Mouse (Mus musculus): ENCODE data around the gene Coro1a.

DNA sequence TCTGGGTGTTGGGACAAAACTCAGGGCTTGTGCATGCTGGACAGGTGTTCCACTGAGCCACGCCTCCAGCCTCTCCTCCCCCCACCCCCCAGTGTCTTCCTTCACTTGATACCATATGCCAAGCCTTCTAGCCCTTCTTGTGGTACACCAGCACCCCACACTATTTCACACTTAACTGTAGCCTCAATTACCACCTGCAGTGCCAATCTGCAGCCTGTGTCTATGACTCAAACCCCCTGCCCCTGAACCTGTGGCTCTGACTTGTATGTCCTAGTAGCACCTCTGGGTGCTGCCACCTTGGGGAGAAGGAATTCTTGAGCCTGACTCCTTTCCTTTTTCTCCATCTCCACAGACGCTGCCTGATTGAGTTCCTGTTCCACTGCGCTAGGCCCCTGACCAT is 4.3 kb upstream of the Coro1a start:
- TF ChIP-seq POLR2A (IDR thresholded peaks at IDR 0.05; ENCODE audit: borderline replicate concordance, extremely low read depth, low read depth, low read length) (no peak), CTCF (IDR thresholded peaks at IDR 0.05; ENCODE audit: insufficient read depth, low read length) (no peak)

Measured in lung, adult 2 months (tissue).